Mouse (Mus musculus) midbrain, embryonic 11.5 days (tissue): ENCODE results near the gene Ccna2. TPM values are rescaled to one million over a fixed set of nuclear protein-coding genes. Genes with fewer than 3 reads are reported as not detected.
"Not testable (repeated sequence)": the region's sequence is repeated elsewhere in the genome, so short reads cannot be mapped to it uniquely, and the experiment has no call there.

Source experiments
- ATAC-seq: fragments of 200-750 bp; cut with Nextera tagmentation; 2 replicates; pipeline ENCODE4 v1.8.0; 2017; ENCODE audit warnings: moderate TSS enrichment, moderate library complexity; ENCODE audit not compliant: low FRiP score
- DNase-seq: peaks from one replicate; pipeline ENCODE4 v3.0.0; 2015; ENCODE audit warnings: low spot score; ENCODE audit errors: missing footprints
- H3K27ac ChIP-seq: fragments of 300-500 bp; sonication (generic); 2 replicates; pipeline ENCODE4 v1.5.1; 2014; ENCODE audit warnings: low read depth, low read length
- H3K27me3 ChIP-seq: fragments of 300-500 bp; sonication (generic); 2 replicates; pipeline ENCODE4 v1.6.1; 2014; ENCODE audit warnings: mild to moderate bottlenecking, low read length, moderate library complexity, mixed read lengths; ENCODE audit not compliant: control insufficient read depth, insufficient read depth
- H3K36me3 ChIP-seq: fragments of 300-500 bp; sonication (generic); 2 replicates; pipeline ENCODE4 v1.6.1; 2014; ENCODE audit warnings: mild to moderate bottlenecking, low read length, moderate library complexity, mixed read lengths; ENCODE audit not compliant: control insufficient read depth, insufficient read depth
- H3K4me1 ChIP-seq: fragments of 300-500 bp; sonication (generic); 2 replicates; pipeline ENCODE4 v1.6.1; 2014; ENCODE audit warnings: low read length; ENCODE audit not compliant: control insufficient read depth, insufficient read depth
- H3K4me2 ChIP-seq: fragments of 300-500 bp; sonication (generic); 2 replicates; pipeline ENCODE4 v1.6.1; 2014; ENCODE audit warnings: mild to moderate bottlenecking, moderate library complexity
- H3K4me3 ChIP-seq: fragments of 300-500 bp; sonication (generic); 2 replicates; pipeline ENCODE4 v1.5.1; 2014; ENCODE audit warnings: low read depth, low read length
- H3K9ac ChIP-seq: fragments of 300-500 bp; sonication (generic); 2 replicates; pipeline ENCODE4 v1.6.1; 2014; ENCODE audit warnings: low read length
- H3K9me3 ChIP-seq: fragments of 300-500 bp; sonication (generic); 2 replicates; pipeline ENCODE4 v1.6.1; 2016; ENCODE audit warnings: low read length; ENCODE audit not compliant: control insufficient read depth
- WGBS: fragments of 180-500 bp; shearing (Covaris S2); extraction: QIAGEN DNeasy Blood & Tissue Kit; methylation state at CpG from one replicate; pipeline ENCODE4 v1.1.7; 2014; 5-methylcytosine and 5-hydroxymethylcytosine counted together
- polyA plus RNA-seq: library from polyadenylated mRNA; unstranded; fragments of >200 nt; fragmentation: Nextera tagmentation; extraction: Ambion mirVana; gene quantifications from 2 replicates; pipeline ENCODE4 v1.2.1, GENCODE M21; 2014

Gene Ccna2
- polyA plus RNA-seq, result 311 and 320 TPM in 2 replicates

GRCm38 (mm10) chr3:36571827-36572378 is at the start of gene Ccna2:
Ccna2 (minus strand) TSS chr3:36572150.
- Histone ChIP-seq H3K27me3 (no peaks in the 10 kb centered on the region), H3K4me2 (peak within 1 kb of the TSS; percentile 46), H3K9ac (peak within 1 kb of the TSS; percentile 93), H3K36me3 (peaks cover 13% of the 10 kb centered on the region; the same call in 1 of the 2 replicates), H3K4me1 (peaks cover 18% of the 10 kb centered on the region), H3K27ac (peak within 1 kb of the TSS; percentile 72), H3K9me3 (no peaks in the 10 kb centered on the region), H3K4me3 (peak within 1 kb of the TSS; percentile 94)
- ATAC-seq (peak; percentile 100), DNase-seq (peak; percentile 99)
- under 1% methylated on average over 60 of the region's 60 CpGs for WGBS

DNA sequence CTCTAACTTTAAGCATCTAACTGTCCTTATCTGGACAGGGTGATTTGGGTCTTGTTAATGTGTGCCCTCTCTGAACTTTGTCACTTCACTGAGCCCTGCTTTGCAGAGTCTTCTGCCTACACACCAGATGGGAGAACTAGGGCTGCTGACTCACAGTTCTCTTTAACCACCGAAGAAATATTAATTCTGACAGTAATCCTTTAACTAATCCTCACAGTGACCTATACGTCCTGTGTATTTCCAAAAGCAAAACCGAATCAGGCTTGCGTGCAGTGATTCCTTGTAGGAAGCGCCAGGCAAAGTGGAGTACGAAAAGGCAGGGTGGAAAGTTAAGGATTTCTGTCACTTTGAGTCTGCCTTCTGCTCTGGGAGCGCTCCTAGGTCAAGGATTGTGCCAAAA is 46.2 kb upstream of the Ccna2 start:
- H3K4me3 ChIP-seq, result no peak overlapping the region
- H3K27ac ChIP-seq, result no peak overlapping the region
- no peak overlapping the region for H3K9ac ChIP-seq
- peaks cover 2% of the 10 kb centered on the region for H3K4me1 ChIP-seq
- H3K27me3 ChIP-seq, result no peaks in the 10 kb centered on the region
- no peaks in the 10 kb centered on the region for H3K9me3 ChIP-seq
- 73% methylated on average over 7 of the region's 7 CpGs for WGBS
- no peak for ATAC-seq
- DNase-seq, result no peak
- no peaks in the 10 kb centered on the region for H3K36me3 ChIP-seq
- H3K4me2 ChIP-seq, result no peak overlapping the region

GRCm38 (mm10) chr3:36613908-36614255 is 41.9 kb upstream of the Ccna2 start:
- no peak overlapping the region for H3K4me2 ChIP-seq
- no peak for DNase-seq
- WGBS, result 75% methylated on average over 5 of the region's 5 CpGs
- H3K36me3 ChIP-seq, result no peaks in the 10 kb centered on the region
- H3K27me3 ChIP-seq, result no peaks in the 10 kb centered on the region
- peaks cover 2% of the 10 kb centered on the region for H3K4me1 ChIP-seq
- no peaks in the 10 kb centered on the region for H3K9me3 ChIP-seq
- H3K9ac ChIP-seq, result no peak overlapping the region
- no peak overlapping the region for H3K27ac ChIP-seq
- no peak for ATAC-seq
- H3K4me3 ChIP-seq, result no peak overlapping the region

DNA sequence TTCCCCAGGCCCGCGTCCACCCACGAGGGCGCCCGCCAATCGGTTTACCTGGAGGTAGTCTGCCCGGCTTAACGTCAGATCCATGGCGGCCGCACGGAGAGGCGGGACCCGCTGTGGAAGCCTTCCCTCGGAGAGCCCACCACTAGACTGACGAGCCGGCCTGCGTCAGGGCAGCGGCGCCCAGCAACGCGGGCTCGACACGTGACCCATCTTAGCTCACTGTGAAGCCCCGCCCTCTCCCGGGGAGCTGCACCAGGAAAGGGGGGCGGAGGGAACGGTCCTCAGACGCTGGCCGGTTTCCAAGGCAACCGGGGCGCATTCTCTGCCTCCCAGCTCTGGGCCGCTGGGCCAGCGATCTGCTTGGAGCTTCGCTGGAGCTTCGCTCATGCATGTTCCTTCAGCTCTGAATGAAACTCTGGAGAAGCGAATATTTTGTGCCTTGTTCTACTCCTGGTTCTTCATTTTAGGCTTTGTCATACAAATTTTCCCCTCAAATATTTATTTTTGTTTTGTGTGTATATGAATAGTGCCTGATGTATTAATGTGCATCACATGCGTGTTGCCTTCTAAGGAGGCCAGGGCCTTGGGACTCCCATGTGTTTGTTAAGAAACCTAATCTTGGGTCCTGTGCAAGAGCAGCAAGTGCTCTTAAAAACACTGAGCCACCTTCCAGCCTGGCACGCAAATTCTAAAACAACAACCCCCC is 41.4 kb upstream of the Ccna2 start, which contains the start of gene Bbs7:
Gene Bbs7 (minus strand): TSS at position 276 of the 706 bp plus-strand sequence.
- H3K27ac ChIP-seq, result no peak within 1 kb of the TSS
- peak within 1 kb of the TSS; percentile 46 for H3K4me2 ChIP-seq
- ATAC-seq (peak; percentile 100), DNase-seq (peak; percentile 99)
- no peaks in the 10 kb centered on the region for H3K36me3 ChIP-seq
- H3K4me3 ChIP-seq, result peak within 1 kb of the TSS; percentile 57
- peaks cover 2% of the 10 kb centered on the region for H3K4me1 ChIP-seq
- H3K27me3 ChIP-seq, result no peaks in the 10 kb centered on the region
- H3K9ac ChIP-seq, result peak within 1 kb of the TSS; percentile 62
- H3K9me3 ChIP-seq, result no peaks in the 10 kb centered on the region
- WGBS, result 3% methylated on average over 38 of the region's 38 CpGs

DNA sequence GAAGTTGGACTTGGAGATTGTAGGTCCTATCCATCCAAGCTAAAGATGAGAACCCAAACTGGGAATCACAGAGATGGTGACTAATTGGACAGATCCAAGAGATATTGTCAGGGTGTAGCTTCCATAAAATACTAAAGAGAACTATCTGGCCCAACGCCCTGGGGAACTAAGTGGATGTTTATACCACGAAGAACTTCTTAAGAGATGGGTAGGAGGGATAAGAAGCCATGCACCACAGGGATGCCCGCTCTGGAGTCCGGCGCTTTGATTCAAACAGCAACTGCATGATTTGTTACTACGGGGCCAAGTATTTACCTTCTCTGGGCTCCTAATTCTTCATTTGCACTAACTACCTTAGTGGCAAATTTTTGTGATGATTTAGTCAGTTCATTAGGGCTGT is 40.7 kb upstream of the Ccna2 start:
- no peaks in the 10 kb centered on the region for H3K36me3 ChIP-seq
- peak; percentile 45 for ATAC-seq
- H3K4me2 ChIP-seq, result peak overlapping the region; percentile 46
- H3K4me3 ChIP-seq, result peak overlapping the region; percentile 57
- no peaks in the 10 kb centered on the region for H3K27me3 ChIP-seq
- DNase-seq, result peak; percentile 89
- no peaks in the 10 kb centered on the region for H3K9me3 ChIP-seq
- WGBS, result 3% methylated on average over 6 of the region's 6 CpGs
- H3K27ac ChIP-seq, result no peak overlapping the region
- H3K9ac ChIP-seq, result peak overlapping the region; percentile 62
- H3K4me1 ChIP-seq, result peaks cover 2% of the 10 kb centered on the region

DNA sequence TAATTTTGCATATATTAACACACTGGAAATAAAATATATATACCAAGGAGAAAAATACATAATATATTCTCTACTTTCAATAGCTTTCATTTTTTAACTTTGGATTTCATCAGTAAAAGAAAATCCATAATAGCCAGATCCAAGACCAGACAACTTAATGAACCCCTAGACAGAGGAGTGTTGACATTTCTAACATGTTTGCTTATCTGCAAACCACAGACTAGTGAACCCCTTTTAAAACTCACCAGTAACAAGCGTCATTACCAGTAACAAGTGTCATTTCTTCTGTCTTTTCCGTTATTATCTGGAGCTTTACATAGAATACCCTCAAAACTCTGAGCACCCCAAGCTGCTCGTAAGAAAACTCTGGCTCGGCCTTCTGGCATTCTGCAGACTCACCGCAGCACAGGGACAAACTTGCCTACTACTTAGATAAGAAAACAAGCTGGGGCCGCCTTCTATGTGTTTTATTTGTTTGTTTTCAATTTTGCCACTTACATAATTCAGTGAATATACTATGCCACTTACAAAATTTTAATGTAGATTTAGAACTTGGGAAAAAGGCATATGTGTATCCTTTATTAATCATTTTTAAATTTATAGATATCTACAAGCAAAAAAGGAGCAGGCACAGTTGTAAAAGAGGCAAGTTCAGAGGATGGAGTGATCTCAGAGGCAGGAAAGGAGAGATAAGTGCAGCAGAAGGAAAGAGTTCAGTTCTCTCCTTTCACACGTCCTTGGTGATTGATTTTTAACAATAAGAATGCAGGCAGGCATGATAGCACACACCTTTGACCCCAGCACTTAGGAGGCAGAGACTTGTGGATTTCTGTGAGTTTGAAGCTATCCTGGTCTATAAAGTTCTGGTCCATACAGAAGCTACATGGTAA is 34.2 kb upstream of the Ccna2 start:
- Histone ChIP-seq H3K27ac (no peak overlapping the region), H3K36me3 (no peaks in the 10 kb centered on the region), H3K9me3 (no peaks in the 10 kb centered on the region), H3K4me3 (no peak overlapping the region), H3K4me2 (no peak overlapping the region), H3K4me1 (no peaks in the 10 kb centered on the region), H3K27me3 (no peaks in the 10 kb centered on the region), H3K9ac (no peak overlapping the region)
- 78% methylated on average over 7 of the region's 7 CpGs for WGBS
- ATAC-seq (no peak), DNase-seq (no peak)

DNA sequence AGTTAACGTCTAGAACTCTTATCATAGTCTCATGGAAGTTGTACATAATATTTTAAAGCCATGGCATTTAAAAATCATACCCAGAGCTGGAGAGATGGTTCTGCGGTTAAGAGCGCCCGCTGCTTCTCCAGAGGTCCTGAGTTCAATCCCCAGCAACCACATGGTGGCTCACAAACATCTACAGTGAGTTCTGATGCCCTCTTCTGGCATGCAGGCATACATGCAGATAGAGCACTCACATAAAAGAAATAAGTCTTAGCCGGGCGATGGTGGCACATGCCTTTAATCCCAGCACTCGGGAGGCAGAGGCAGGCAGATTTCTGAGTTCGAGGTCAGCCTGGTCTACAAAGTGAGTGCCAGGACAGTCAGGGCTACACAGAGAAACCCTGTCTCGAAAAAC is 27.8 kb upstream of the Ccna2 start:
- ATAC-seq, H3K9ac ChIP-seq, H3K27ac ChIP-seq, H3K9me3 ChIP-seq, DNase-seq, H3K4me3 ChIP-seq, H3K36me3 ChIP-seq, H3K27me3 ChIP-seq, H3K4me1 ChIP-seq, H3K4me2 ChIP-seq: not testable (repeated sequence)
- WGBS, result 91% methylated on average over 9 of the region's 9 CpGs

DNA sequence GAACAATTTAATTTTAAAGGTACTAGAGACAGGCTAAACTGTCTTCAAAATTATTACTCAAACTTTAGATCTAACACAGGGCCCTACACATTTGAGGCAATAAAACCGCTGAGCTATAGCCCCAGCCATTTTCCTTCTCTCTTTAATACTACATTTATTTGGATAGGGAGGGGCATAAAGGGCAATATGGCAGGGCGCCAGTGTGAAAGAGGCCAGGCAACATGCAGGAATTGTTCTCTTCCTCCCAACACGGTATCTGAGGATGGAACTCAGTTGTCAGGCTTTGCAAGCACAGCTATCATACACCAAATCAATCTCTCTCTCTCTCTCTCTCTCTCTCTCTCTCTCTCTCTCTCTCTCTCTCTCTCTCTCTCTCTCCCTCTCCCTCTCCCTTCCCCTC is 26.9 kb upstream of the Ccna2 start:
- 92% methylated on average over 3 of the region's 3 CpGs for WGBS
- Histone ChIP-seq H3K4me1 (no peaks in the 10 kb centered on the region), H3K4me2 (no peak overlapping the region), H3K9ac (no peak overlapping the region), H3K27me3 (no peaks in the 10 kb centered on the region), H3K27ac (no peak overlapping the region), H3K9me3 (no peaks in the 10 kb centered on the region), H3K36me3 (no peaks in the 10 kb centered on the region), H3K4me3 (no peak overlapping the region)
- ATAC-seq (no peak), DNase-seq (no peak)
